Mouse (Mus musculus) heart, embryonic 11.5 days (tissue): ENCODE measurements around the gene Fbxl18. TPM values are rescaled to one million over a fixed set of nuclear protein-coding genes. Genes with fewer than 3 reads are reported as not detected.
A peak's percentile ranks its signal among the peaks of the same experiment; 100 is the strongest.
"Not testable (repeated sequence)": the region's sequence is repeated elsewhere in the genome, so short reads cannot be mapped to it uniquely, and the experiment has no call there.

ENCODE experiments used
- ATAC-seq: fragments of 200-750 bp; cut with Nextera tagmentation; replicated peaks from 2 replicates; pipeline ENCODE4 v1.8.0; 2017; ENCODE audit warnings: moderate library complexity; ENCODE audit not compliant: insufficient number of reproducible peaks, low FRiP score, low TSS enrichment
- H3K27ac ChIP-seq: fragments of 300-500 bp; sonication (generic); 2 replicates; pipeline ENCODE4 v1.5.1; 2014; ENCODE audit warnings: mild to moderate bottlenecking, low read depth, low read length
- H3K27me3 ChIP-seq: fragments of 300-500 bp; sonication (generic); 2 replicates; pipeline ENCODE4 v1.6.1; 2014; ENCODE audit warnings: mild to moderate bottlenecking, low read length, mixed read lengths; ENCODE audit not compliant: control insufficient read depth, insufficient read depth
- H3K36me3 ChIP-seq: fragments of 300-500 bp; sonication (generic); 2 replicates; pipeline ENCODE4 v1.6.1; 2014; ENCODE audit warnings: mild to moderate bottlenecking, low read length, moderate library complexity, mixed read lengths; ENCODE audit not compliant: control insufficient read depth, insufficient read depth
- H3K4me1 ChIP-seq: fragments of 300-500 bp; sonication (generic); 2 replicates; pipeline ENCODE4 v1.6.1; 2014; ENCODE audit warnings: low read length; ENCODE audit not compliant: control insufficient read depth, insufficient read depth
- H3K4me2 ChIP-seq: fragments of 300-500 bp; sonication (generic); 2 replicates; pipeline ENCODE4 v1.6.1; 2014; ENCODE audit warnings: mild to moderate bottlenecking, moderate library complexity
- H3K4me3 ChIP-seq: fragments of 300-500 bp; sonication (generic); 2 replicates; pipeline ENCODE4 v1.5.1; 2014; ENCODE audit warnings: low read depth, low read length
- H3K9ac ChIP-seq: fragments of 300-500 bp; sonication (generic); 2 replicates; pipeline ENCODE4 v1.6.1; 2014; ENCODE audit warnings: mild to moderate bottlenecking, low read depth, low read length, moderate library complexity
- H3K9me3 ChIP-seq: fragments of 300-500 bp; sonication (generic); replicated peaks from 2 replicates; pipeline ENCODE4 v1.6.1; 2016; ENCODE audit warnings: low read length; ENCODE audit not compliant: control insufficient read depth
- WGBS: fragments of 180-500 bp; shearing (Covaris S2); extraction: QIAGEN DNeasy Blood & Tissue Kit; methylation state at CpG from one replicate; pipeline ENCODE4 v1.1.7; 2014; ENCODE audit not compliant: insufficient replicate concordance; 5-methylcytosine and 5-hydroxymethylcytosine counted together
- polyA plus RNA-seq: library from polyadenylated mRNA; unstranded; fragments of >200 nt; fragmentation: Nextera tagmentation; extraction: Ambion mirVana; gene quantifications from 2 replicates; pipeline ENCODE4 v1.2.1, GENCODE M21; 2014

Gene Fbxl18
- polyA plus RNA-seq, 1 experiment from 2014 or later: 8.0 TPM

DNA sequence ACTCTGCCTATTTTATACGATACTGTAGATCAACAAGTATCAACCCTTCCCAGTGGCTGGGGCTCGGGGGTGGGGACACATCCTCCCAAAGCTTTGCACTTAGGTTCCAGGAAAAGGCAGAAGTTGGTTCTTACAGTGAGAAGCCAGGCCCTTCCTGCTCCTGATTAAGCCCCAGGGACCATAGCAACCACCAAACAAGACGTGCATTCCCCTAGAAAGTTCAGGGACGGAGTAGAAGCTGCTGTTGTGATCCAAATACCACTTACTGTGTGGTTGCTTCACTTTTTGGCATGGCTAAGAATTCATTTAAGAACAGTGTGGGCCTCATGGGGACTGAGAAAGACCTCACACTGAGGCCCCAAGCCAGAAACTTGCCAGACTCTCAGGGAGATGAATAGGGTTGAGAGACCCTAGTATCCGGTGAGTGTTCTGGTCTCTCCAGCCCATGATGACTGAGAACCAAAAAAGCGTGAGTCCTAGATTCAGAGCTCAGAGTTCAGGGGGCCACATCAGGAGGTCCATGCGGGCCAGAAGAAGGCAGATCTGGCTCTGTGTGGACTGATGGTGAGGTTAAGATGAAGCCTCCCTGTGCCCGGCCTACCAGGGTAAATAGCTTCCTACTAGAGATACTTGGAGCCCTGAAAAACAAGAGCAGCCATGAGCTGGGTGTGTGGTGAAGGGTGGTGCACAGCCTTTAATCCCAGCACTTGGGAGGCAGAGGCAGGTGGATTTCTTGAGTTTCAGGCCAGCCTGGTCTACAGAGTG is 53.7 kb downstream of the Fbxl18 start:
- H3K4me2 ChIP-seq: no peak overlapping the region
- 54% methylated on average over 8 of the region's 8 CpGs for WGBS
- H3K4me3 ChIP-seq: no peak overlapping the region
- H3K27ac ChIP-seq: 0 out of 2 replicates have a peak overlapping the region, but pooled peaks have one; percentile 16
- H3K36me3 ChIP-seq: no peaks in the 10 kb centered on the region
- no peaks in the 10 kb centered on the region; the same call in 1 of the 2 replicates for H3K4me1 ChIP-seq
- no peak overlapping the region for H3K9ac ChIP-seq
- no peak for ATAC-seq
- no peaks in the 10 kb centered on the region for H3K9me3 ChIP-seq
- H3K27me3 ChIP-seq: no peaks in the 10 kb centered on the region

DNA sequence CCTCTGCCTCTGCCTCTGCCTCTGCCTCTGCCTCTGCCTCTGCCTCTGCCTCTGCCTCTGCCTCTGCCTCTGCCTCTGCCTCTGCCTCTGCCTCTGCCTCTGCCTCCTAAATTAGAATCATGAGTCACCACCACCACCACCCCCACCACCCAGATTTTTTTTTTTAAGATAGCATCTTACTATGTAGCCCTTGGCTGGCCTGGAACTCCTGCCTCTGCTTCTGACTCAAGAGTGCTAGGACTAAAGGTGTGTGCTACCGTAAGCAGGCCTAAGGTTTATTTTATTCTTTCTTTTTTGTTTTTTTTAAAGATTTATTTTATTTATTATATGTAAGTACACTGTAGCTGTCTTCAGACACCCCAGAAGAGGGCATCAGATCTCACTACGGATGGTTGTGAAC is 57.8 kb downstream of the Fbxl18 start:
- not testable (repeated sequence) for H3K27ac ChIP-seq, H3K9ac ChIP-seq, H3K36me3 ChIP-seq, H3K9me3 ChIP-seq, H3K4me3 ChIP-seq, H3K27me3 ChIP-seq, H3K4me1 ChIP-seq, H3K4me2 ChIP-seq, ATAC-seq
- 95% methylated on average over 2 of the region's 2 CpGs for WGBS

DNA sequence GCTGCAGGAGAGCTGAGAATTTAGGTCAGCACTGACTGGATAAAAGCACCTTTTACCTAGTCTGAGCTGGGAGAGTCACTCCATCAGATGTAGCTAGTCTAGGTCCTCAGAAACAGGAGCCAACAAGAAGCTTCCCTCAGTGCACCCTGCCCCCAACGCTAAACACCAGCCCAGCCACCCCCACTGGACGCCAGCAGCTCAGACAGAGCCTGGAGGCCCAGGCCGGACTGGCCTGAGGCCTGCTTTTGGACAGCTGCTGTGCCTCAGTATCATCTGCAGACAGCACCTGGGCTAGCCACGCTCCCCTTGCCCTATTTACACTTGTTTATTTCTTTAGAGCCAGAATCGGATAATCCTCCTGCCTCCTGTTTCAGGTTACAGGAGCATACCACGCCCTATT is 58.3 kb downstream of the Fbxl18 start:
- Histone ChIP-seq H3K4me3 (no peak overlapping the region), H3K27ac (no peak overlapping the region), H3K4me1 (no peaks in the 10 kb centered on the region; the same call in 1 of the 2 replicates), H3K9ac (no peak overlapping the region), H3K36me3 (no peaks in the 10 kb centered on the region), H3K27me3 (no peaks in the 10 kb centered on the region), H3K4me2 (no peak overlapping the region), H3K9me3 (no peaks in the 10 kb centered on the region)
- WGBS: 64% methylated on average over 6 of the region's 6 CpGs
- ATAC-seq: no peak

DNA sequence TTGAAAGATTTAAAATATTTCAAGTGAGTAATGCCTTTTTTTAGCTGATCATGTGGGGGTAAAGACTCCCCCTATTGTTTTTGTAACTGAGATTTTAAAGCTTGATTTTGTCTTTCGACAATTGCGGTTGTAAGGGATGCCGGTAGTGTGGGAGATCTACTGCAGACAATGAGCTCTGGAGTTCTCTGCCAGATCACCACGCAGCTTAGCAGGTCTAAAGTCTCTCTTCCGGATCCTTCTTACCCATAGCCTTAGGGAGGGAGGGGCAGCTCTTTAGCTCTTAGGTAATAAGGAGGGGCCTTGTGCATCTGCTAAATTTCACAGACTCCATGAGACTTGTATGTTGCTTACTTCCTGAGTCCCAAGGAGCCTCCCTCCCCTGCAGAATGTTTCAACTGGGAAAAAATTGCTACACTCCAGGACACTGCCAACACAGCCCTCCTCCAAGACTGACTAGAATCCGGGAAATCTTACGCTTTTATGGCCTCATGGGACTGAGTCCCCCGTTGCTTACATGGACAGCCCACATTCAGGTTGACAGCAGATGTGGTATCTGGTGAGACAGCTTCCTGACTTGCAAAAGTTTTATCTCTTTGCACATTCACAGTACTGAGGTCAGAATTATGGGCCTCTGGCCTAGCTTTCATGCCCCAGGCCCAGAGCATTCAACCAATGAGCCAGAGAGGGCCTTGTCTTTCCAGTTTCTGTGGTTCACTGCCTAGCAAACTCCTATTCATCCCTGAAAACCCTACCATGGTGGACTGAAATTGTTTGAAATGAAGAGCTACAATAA is 61.4 kb downstream of the Fbxl18 start:
- no peak for ATAC-seq
- Histone ChIP-seq H3K4me2 (no peak overlapping the region), H3K4me1 (no peaks in the 10 kb centered on the region), H3K36me3 (no peaks in the 10 kb centered on the region), H3K27me3 (no peaks in the 10 kb centered on the region), H3K27ac (no peak overlapping the region), H3K9me3 (no peaks in the 10 kb centered on the region; the same call in 1 of the 2 replicates), H3K4me3 (no peak overlapping the region), H3K9ac (no peak overlapping the region)
- 61% methylated on average over 8 of the region's 8 CpGs for WGBS

DNA sequence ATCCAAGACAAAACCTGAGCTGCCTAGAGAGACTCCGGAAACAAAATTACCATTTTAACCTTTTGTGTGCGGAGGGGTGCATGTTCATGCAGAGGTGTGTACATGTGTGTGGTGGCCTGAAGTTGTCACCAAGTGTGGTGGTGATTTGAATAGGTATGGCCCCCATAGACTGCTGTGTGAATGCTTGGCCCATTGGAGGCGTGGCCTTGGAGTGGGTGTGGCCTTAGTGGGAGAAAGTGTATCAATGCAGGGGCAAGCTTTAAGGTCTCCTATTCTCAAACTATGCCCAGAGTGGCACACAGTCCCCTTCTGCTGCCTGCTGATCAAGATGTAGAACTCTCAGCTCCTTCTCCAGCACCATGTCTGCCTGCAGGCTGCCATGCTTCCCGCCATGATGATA is 69.1 kb downstream of the Fbxl18 start:
- Histone ChIP-seq H3K27ac (no peak overlapping the region), H3K9me3 (no peaks in the 10 kb centered on the region; the same call in 1 of the 2 replicates), H3K4me1 (peaks cover 17% of the 10 kb centered on the region), H3K36me3 (no peaks in the 10 kb centered on the region), H3K4me3 (no peak overlapping the region), H3K27me3 (no peaks in the 10 kb centered on the region), H3K4me2 (no peak overlapping the region), H3K9ac (no peak overlapping the region)
- no peak for ATAC-seq
- 75% methylated on average over 4 of the region's 4 CpGs for WGBS

DNA sequence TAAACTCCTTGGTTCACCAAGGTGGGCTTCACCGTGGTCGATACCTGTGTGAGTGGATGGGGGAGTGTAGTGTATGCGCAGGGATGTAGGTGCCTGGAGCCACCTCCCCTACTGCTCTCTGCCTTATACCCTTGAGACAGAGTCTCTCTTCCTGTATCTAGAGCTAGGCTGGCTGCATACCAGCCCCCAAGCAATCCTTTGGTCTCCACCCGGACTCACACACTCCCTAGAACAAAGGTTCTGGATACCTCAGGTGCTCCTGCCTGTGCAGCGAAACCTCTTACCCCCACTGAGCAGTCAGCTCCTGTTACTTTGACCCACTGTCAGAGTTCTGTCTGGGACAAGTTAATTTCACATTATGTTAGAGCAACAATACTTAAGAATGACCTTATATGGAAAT is 69.6 kb downstream of the Fbxl18 start:
- Histone ChIP-seq H3K27me3 (no peaks in the 10 kb centered on the region), H3K36me3 (no peaks in the 10 kb centered on the region), H3K4me1 (peaks cover 17% of the 10 kb centered on the region), H3K4me3 (no peak overlapping the region), H3K9me3 (no peaks in the 10 kb centered on the region; the same call in 1 of the 2 replicates), H3K4me2 (no peak overlapping the region), H3K9ac (no peak overlapping the region), H3K27ac (no peak overlapping the region)
- ATAC-seq: no peak
- 78% methylated on average over 5 of the region's 5 CpGs for WGBS

DNA sequence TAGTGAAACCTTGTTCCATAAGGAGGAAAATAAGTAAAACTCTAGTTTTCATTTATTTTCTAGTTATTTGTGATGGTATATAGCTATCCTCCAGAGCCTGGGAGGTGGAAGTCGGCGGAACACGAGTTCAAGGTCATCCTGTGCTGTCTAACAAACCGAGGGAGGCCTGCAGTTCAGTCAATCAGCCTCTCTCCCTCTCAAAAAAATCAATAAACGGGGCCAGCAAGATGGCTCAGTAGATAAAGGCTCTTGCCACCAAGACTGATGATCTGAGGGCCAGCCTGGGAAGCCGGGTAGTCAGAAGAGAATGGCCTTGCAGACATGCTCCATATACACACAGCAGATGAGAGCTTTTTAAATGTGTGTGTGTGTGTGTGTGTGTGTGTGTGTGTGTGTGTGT is 71.1 kb downstream of the Fbxl18 start:
- Histone ChIP-seq H3K4me2 (peak overlapping the region; percentile 80), H3K27me3 (no peaks in the 10 kb centered on the region), H3K4me3 (peak overlapping the region; percentile 97; the same call in 1 of the 2 replicates), H3K36me3 (no peaks in the 10 kb centered on the region), H3K9ac (peak overlapping the region; percentile 100), H3K4me1 (peaks cover 17% of the 10 kb centered on the region), H3K27ac (peak overlapping the region; percentile 100), H3K9me3 (no peaks in the 10 kb centered on the region)
- ATAC-seq: no peak
- 30% methylated on average over 6 of the region's 6 CpGs for WGBS

DNA sequence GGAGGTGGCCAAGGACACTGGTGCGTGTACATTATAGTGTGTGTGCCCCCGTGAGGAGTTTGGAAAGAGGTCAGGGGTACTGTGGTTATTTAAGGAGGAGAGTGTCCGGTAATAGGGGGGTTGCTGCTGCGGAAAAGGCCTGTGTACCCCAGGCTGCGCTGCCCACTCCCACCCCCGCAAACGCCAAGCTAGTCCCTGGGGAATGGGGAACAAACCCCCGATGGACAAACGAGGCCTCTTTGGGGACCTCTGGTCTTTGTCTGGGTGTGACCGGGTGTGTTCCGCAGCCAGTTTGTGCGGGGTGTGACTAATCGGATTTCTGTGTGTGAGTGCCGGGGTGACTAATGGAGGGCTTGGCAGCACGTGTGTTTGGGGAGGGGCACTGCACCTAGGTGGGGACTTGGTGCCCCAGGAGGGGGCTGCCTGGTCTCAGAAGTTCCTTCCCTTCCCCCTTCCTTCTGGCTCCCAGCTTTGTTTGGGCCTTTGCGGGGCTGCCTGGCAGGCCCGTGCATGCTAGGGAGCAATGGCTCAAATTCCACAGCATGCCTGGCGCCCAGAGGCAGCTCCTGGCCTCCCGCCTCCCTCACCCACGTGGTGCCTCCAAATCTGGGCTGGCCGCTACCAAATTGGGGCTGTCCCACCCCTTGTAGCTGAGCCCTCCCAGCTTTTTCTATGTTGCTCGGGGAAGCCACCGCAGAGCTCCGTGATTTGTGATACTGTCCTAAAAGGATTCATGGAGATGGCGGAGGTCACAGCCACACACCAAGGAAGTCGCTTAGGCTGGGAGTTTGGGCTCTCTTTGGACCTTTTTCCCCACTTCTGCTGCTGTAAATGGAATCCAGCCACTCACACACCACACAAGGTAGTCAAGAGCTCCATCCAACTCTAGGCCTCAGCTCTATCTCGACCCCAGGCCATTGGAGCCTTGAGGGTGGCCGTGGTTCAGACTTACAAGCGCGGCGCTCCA is 71.8 kb downstream of the Fbxl18 start:
- Histone ChIP-seq H3K36me3 (no peaks in the 10 kb centered on the region), H3K9ac (peak overlapping the region; percentile 100), H3K27ac (peak overlapping the region; percentile 100), H3K9me3 (no peaks in the 10 kb centered on the region), H3K4me3 (peak overlapping the region; percentile 97), H3K4me2 (peak overlapping the region; percentile 80), H3K27me3 (no peaks in the 10 kb centered on the region), H3K4me1 (peaks cover 17% of the 10 kb centered on the region)
- WGBS: 6% methylated on average over 31 of the region's 31 CpGs
- ATAC-seq: peak; percentile 72
